Mouse (Mus musculus): ENCODE measurements at regions not wholly inside any gene's neighbourhood (a gene's known extent, or its start where the extent isn't known, plus 50 kb on each side); places are given as distances from the start of the nearest gene placed in this dataset.
A peak's percentile ranks its signal among the peaks of the same experiment; 100 is the strongest.

- peaks cover 11% of the 10 kb centered on the region for H3K4me1 ChIP-seq (replicated peaks; ENCODE audit: control insufficient read depth, insufficient read depth, low read length)
- ATAC-seq: no peak
- no peaks in the 10 kb centered on the region for H3K36me3 ChIP-seq (ENCODE audit: control insufficient read depth, insufficient read depth)
- H3K9me3 ChIP-seq (ENCODE audit: control insufficient read depth, low read length): no peaks in the 10 kb centered on the region
- H3K27me3 ChIP-seq (replicated peaks; ENCODE audit: control insufficient read depth, insufficient read depth, low read length): no peaks in the 10 kb centered on the region
- H3K27ac ChIP-seq (ENCODE audit: low read length): no peak overlapping the region
- peak overlapping the region; percentile 35 for H3K4me2 ChIP-seq (ENCODE audit: low read length)
- WGBS: 73% methylated on average over 9 of the region's 9 CpGs
- H3K9ac ChIP-seq (replicated peaks; ENCODE audit: low read depth, low read length): peak overlapping the region; percentile 50; the same call in 1 of the 2 replicates
- no peak overlapping the region for H3K4me3 ChIP-seq (replicated peaks; ENCODE audit: low read length)
Measured at GRCm38 (mm10) chr11:112621385-112622120, 160.5 kb upstream of the Sox9 start.

- Histone ChIP-seq H3K27ac (ENCODE audit: low read length) (no peak overlapping the region), H3K4me3 (replicated peaks; ENCODE audit: low read length) (no peak overlapping the region), H3K27me3 (replicated peaks; ENCODE audit: control insufficient read depth, insufficient read depth, low read length) (no peaks in the 10 kb centered on the region), H3K36me3 (ENCODE audit: control insufficient read depth, insufficient read depth) (no peaks in the 10 kb centered on the region), H3K9ac (replicated peaks; ENCODE audit: low read depth, low read length) (no peak overlapping the region), H3K4me2 (ENCODE audit: low read length) (no peak overlapping the region), H3K9me3 (ENCODE audit: control insufficient read depth, low read length) (no peaks in the 10 kb centered on the region), H3K4me1 (replicated peaks; ENCODE audit: control insufficient read depth, insufficient read depth, low read length) (no peaks in the 10 kb centered on the region)
- ATAC-seq: no peak
- WGBS: 51% methylated on average over 9 of the region's 9 CpGs
Measured at GRCm38 (mm10) chr11:112649298-112649697, 132.7 kb upstream of the Sox9 start.

GRCm38 (mm10) chr11:112657410-112658159 is 124.4 kb upstream of the Sox9 start:
- H3K9me3 ChIP-seq (ENCODE audit: control insufficient read depth, low read length): no peaks in the 10 kb centered on the region
- 0 out of 2 replicates have a peak, but pooled peaks have one; percentile 36 for ATAC-seq
- no peak overlapping the region for H3K27ac ChIP-seq (ENCODE audit: low read length)
- H3K4me1 ChIP-seq (replicated peaks; ENCODE audit: control insufficient read depth, insufficient read depth, low read length): peaks cover 7% of the 10 kb centered on the region
- no peaks in the 10 kb centered on the region for H3K36me3 ChIP-seq (ENCODE audit: control insufficient read depth, insufficient read depth)
- H3K9ac ChIP-seq (replicated peaks; ENCODE audit: low read depth, low read length): no peak overlapping the region
- 0 out of 2 replicates have a peak overlapping the region, but pooled peaks have one; percentile 5 for H3K4me2 ChIP-seq (ENCODE audit: low read length)
- H3K27me3 ChIP-seq (replicated peaks; ENCODE audit: control insufficient read depth, insufficient read depth, low read length): no peaks in the 10 kb centered on the region
- 24% methylated on average over 11 of the region's 11 CpGs for WGBS
- no peak overlapping the region for H3K4me3 ChIP-seq (replicated peaks; ENCODE audit: low read length)

GRCm38 (mm10) chr11:112659911-112660310 is 122.1 kb upstream of the Sox9 start:
- H3K9me3 ChIP-seq (ENCODE audit: control insufficient read depth, low read length): no peaks in the 10 kb centered on the region
- H3K27me3 ChIP-seq (replicated peaks; ENCODE audit: control insufficient read depth, insufficient read depth, low read length): no peaks in the 10 kb centered on the region
- H3K4me3 ChIP-seq (replicated peaks; ENCODE audit: low read length): no peak overlapping the region
- H3K27ac ChIP-seq (ENCODE audit: low read length): no peak overlapping the region
- WGBS: 82% methylated on average over 3 of the region's 3 CpGs
- H3K9ac ChIP-seq (replicated peaks; ENCODE audit: low read depth, low read length): no peak overlapping the region
- no peak for ATAC-seq
- no peak overlapping the region for H3K4me2 ChIP-seq (ENCODE audit: low read length)
- peaks cover 7% of the 10 kb centered on the region for H3K4me1 ChIP-seq (replicated peaks; ENCODE audit: control insufficient read depth, insufficient read depth, low read length)
- no peaks in the 10 kb centered on the region for H3K36me3 ChIP-seq (ENCODE audit: control insufficient read depth, insufficient read depth)

- WGBS: 72% methylated on average over 7 of the region's 7 CpGs
- no peak overlapping the region for H3K9ac ChIP-seq (replicated peaks; ENCODE audit: low read depth, low read length)
- no peak for ATAC-seq
Measured at GRCm38 (mm10) chr11:112661426-112661825, 120.6 kb upstream of the Sox9 start.

GRCm38 (mm10) chr11:112667311-112667710 is 114.7 kb upstream of the Sox9 start:
- no peak overlapping the region for H3K4me3 ChIP-seq (replicated peaks; ENCODE audit: low read length)
- no peak overlapping the region for H3K9ac ChIP-seq (replicated peaks; ENCODE audit: low read depth, low read length)
- no peaks in the 10 kb centered on the region for H3K27me3 ChIP-seq (replicated peaks; ENCODE audit: control insufficient read depth, insufficient read depth, low read length)
- H3K4me2 ChIP-seq (ENCODE audit: low read length): no peak overlapping the region
- H3K36me3 ChIP-seq (ENCODE audit: control insufficient read depth, insufficient read depth): no peaks in the 10 kb centered on the region
- ATAC-seq: no peak
- H3K9me3 ChIP-seq (ENCODE audit: control insufficient read depth, low read length): no peaks in the 10 kb centered on the region
- H3K4me1 ChIP-seq (replicated peaks; ENCODE audit: control insufficient read depth, insufficient read depth, low read length): peaks cover 4% of the 10 kb centered on the region; the same call in 1 of the 2 replicates
- WGBS: 81% methylated on average over 7 of the region's 7 CpGs
- no peak overlapping the region for H3K27ac ChIP-seq (ENCODE audit: low read length)

More at GRCm38 (mm10) chr11:112661426-112661825, 120.6 kb upstream of the Sox9 start:
- no peak overlapping the region for H3K27ac ChIP-seq (ENCODE audit: low read length)
- H3K4me1 ChIP-seq (replicated peaks; ENCODE audit: control insufficient read depth, insufficient read depth, low read length): peaks cover 7% of the 10 kb centered on the region
- H3K36me3 ChIP-seq (ENCODE audit: control insufficient read depth, insufficient read depth): no peaks in the 10 kb centered on the region
- H3K4me2 ChIP-seq (ENCODE audit: low read length): no peak overlapping the region
- H3K27me3 ChIP-seq (replicated peaks; ENCODE audit: control insufficient read depth, insufficient read depth, low read length): no peaks in the 10 kb centered on the region
- H3K9me3 ChIP-seq (ENCODE audit: control insufficient read depth, low read length): no peaks in the 10 kb centered on the region
- no peak overlapping the region for H3K4me3 ChIP-seq (replicated peaks; ENCODE audit: low read length)

- no peak for ATAC-seq
- Histone ChIP-seq H3K4me3 (replicated peaks; ENCODE audit: low read length) (no peak overlapping the region), H3K9me3 (ENCODE audit: control insufficient read depth, low read length) (no peaks in the 10 kb centered on the region), H3K27ac (ENCODE audit: low read length) (no peak overlapping the region), H3K36me3 (ENCODE audit: control insufficient read depth, insufficient read depth) (no peaks in the 10 kb centered on the region), H3K4me1 (replicated peaks; ENCODE audit: control insufficient read depth, insufficient read depth, low read length) (peaks cover 9% of the 10 kb centered on the region; the same call in 1 of the 2 replicates), H3K27me3 (replicated peaks; ENCODE audit: control insufficient read depth, insufficient read depth, low read length) (no peaks in the 10 kb centered on the region), H3K9ac (replicated peaks; ENCODE audit: low read depth, low read length) (no peak overlapping the region), H3K4me2 (ENCODE audit: low read length) (no peak overlapping the region)
- 27% methylated on average over 4 of the region's 4 CpGs for WGBS
Measured at GRCm38 (mm10) chr11:112672086-112672485, 109.9 kb upstream of the Sox9 start.

GRCm38 (mm10) chr11:112690047-112690446 is 92.0 kb upstream of the Sox9 start:
- no peaks in the 10 kb centered on the region for H3K4me1 ChIP-seq (replicated peaks; ENCODE audit: control insufficient read depth, insufficient read depth, low read length)
- 90% methylated on average over 4 of the region's 4 CpGs for WGBS
- no peak overlapping the region for H3K9ac ChIP-seq (replicated peaks; ENCODE audit: low read depth, low read length)
- H3K4me2 ChIP-seq (ENCODE audit: low read length): no peak overlapping the region
- H3K36me3 ChIP-seq (ENCODE audit: control insufficient read depth, insufficient read depth): no peaks in the 10 kb centered on the region
- no peak overlapping the region for H3K4me3 ChIP-seq (replicated peaks; ENCODE audit: low read length)
- no peak overlapping the region for H3K27ac ChIP-seq (ENCODE audit: low read length)
- H3K9me3 ChIP-seq (ENCODE audit: control insufficient read depth, low read length): no peaks in the 10 kb centered on the region
- no peak for ATAC-seq
- H3K27me3 ChIP-seq (replicated peaks; ENCODE audit: control insufficient read depth, insufficient read depth, low read length): no peaks in the 10 kb centered on the region

- no peaks in the 10 kb centered on the region for H3K9me3 ChIP-seq (ENCODE audit: control insufficient read depth, low read length)
- no peak overlapping the region for H3K9ac ChIP-seq (replicated peaks; ENCODE audit: low read depth, low read length)
- H3K36me3 ChIP-seq (ENCODE audit: control insufficient read depth, insufficient read depth): no peaks in the 10 kb centered on the region
- ATAC-seq: no peak
- 53% methylated on average over 10 of the region's 10 CpGs for WGBS
- no peak overlapping the region for H3K27ac ChIP-seq (ENCODE audit: low read length)
- no peak overlapping the region for H3K4me2 ChIP-seq (ENCODE audit: low read length)
- no peak overlapping the region for H3K4me3 ChIP-seq (replicated peaks; ENCODE audit: low read length)
- H3K27me3 ChIP-seq (replicated peaks; ENCODE audit: control insufficient read depth, insufficient read depth, low read length): no peaks in the 10 kb centered on the region
- peaks cover 10% of the 10 kb centered on the region; the same call in 1 of the 2 replicates for H3K4me1 ChIP-seq (replicated peaks; ENCODE audit: control insufficient read depth, insufficient read depth, low read length)
Measured at GRCm38 (mm10) chr11:112706091-112706490, 75.9 kb upstream of the Sox9 start.
